ENCODE assay signal across 24 mouse cellular contexts in genomic region chr8:91188152-91188551, GRCm38 (mm10). TPM values are rescaled to one million over a fixed set of nuclear protein-coding genes. Genes with fewer than 3 reads are reported as not detected.
DNase-seq lines count a peak whose midpoint lies in the region; ATAC-seq and TF ChIP-seq lines count a peak whose summit lies in the region.
"Had no signal": no experiment of that assay in that cellular context is flagged by ENCODE, and none has a peak within 500 bp of the region (broad histone marks: within the 10 kb centered on the region; RNA-seq: fewer than 3 reads in every experiment).

No protein-coding gene starts in this region.

- 37% methylated on average over 9 of the region's 11 CpGs for WGBS in lung, postnatal 0 days

- no peak overlapping the region for H3K4me2 ChIP-seq in lung, postnatal 0 days (replicated peaks; ENCODE audit: low read depth, low read length)
- H3K4me2 ChIP-seq: embryonic facial prominence, embryonic 13.5 days; embryonic facial prominence, embryonic 15.5 days; forebrain, embryonic 12.5 days had no signal

- ATAC-seq in lung, postnatal 0 days, result peak; percentile 52
- ATAC-seq: CD4-positive, CD25-positive, alpha-beta regulatory T cell, adult 4 months; forebrain, embryonic 14.5 days; forebrain, embryonic 16.5 days had no signal

- H3K4me1 ChIP-seq in lung, postnatal 0 days (ENCODE audit: insufficient read depth, low read depth, low read length), result no peaks in the 10 kb centered on the region

- no peaks in the 10 kb centered on the region for H3K36me3 ChIP-seq in lung, postnatal 0 days (ENCODE audit: insufficient read depth, low read length)
- H3K36me3 ChIP-seq: embryonic facial prominence, embryonic 13.5 days; embryonic facial prominence, embryonic 15.5 days; forebrain, embryonic 10.5 days; forebrain, embryonic 12.5 days; G1E had no signal

- no peak overlapping the region for H3K4me3 ChIP-seq in lung, postnatal 0 days (ENCODE audit: low read depth, low read length)
- H3K4me3 ChIP-seq: embryonic facial prominence, embryonic 13.5 days; embryonic facial prominence, embryonic 15.5 days; erythroblast, embryonic 14.5 days; forebrain, embryonic 10.5 days; forebrain, embryonic 12.5 days had no signal

- TF ChIP-seq EP300 in lung, postnatal 0 days (IDR thresholded peaks at IDR 0.05), result no peak

- TF ChIP-seq CTCF in lung, postnatal 0 days (IDR thresholded peaks at IDR 0.05), result no peak

- peak; percentile 19 for DNase-seq in adrenal gland, postnatal 14 days
- DNase-seq in adrenal gland, postnatal 25 days, result no peak
- DNase-seq in lung, postnatal 0 days (ENCODE audit: low spot score), result no peak
- DNase-seq in lung, postnatal 10 days, result no peak
- peak; percentile 59 for DNase-seq in NIH3T3 (ENCODE audit: low read depth)
- DNase-seq: adrenal gland, adult 2 months; adrenal gland, postnatal 10 days; B cell, adult 2 months; cerebellum, adult 11 months; cerebellum, adult 18-20 months; cerebellum, adult 8-10 months; cerebellum, adult 9-11 months; cerebellum, postnatal 14 days; cerebellum, postnatal 36 days; embryo, embryonic 11 days had no signal

- no peak overlapping the region for H3K27ac ChIP-seq in lung, postnatal 0 days (ENCODE audit: low read length)
- H3K27ac ChIP-seq: embryonic facial prominence, embryonic 13.5 days; embryonic facial prominence, embryonic 15.5 days; forebrain, embryonic 10.5 days; forebrain, embryonic 12.5 days had no signal

- H3K9ac ChIP-seq in lung, postnatal 0 days (replicated peaks; ENCODE audit: low read depth), result no peak overlapping the region
- H3K9ac ChIP-seq: embryonic facial prominence, embryonic 13.5 days; embryonic facial prominence, embryonic 15.5 days; forebrain, embryonic 12.5 days had no signal

- H3K27me3 ChIP-seq in lung, postnatal 0 days (replicated peaks; ENCODE audit: insufficient read depth, low read length), result no peaks in the 10 kb centered on the region

- no peaks in the 10 kb centered on the region for H3K9me3 ChIP-seq in lung, postnatal 0 days (ENCODE audit: low read length)
- H3K9me3 ChIP-seq: embryonic facial prominence, embryonic 13.5 days; embryonic facial prominence, embryonic 15.5 days; forebrain, embryonic 12.5 days; G1E had no signal

RNA-seq across cellular contexts. Expression of gene Aktip, which starts 11.6 kb away (rescaled TPM):
- 33.8 and 37.0 TPM in 2 replicates for total RNA-seq in adrenal gland, postnatal 14 days (2021)
- 37.8 and 39.6 TPM in 2 replicates for total RNA-seq in adrenal gland, postnatal 25 days (2021)
- 65.1 and 65.6 TPM in 2 replicates for polyA plus RNA-seq in lung, postnatal 0 days (2015; fragmentation: Nextera tagmentation; extraction: Ambion mirVana)
- polyA plus RNA-seq: erythroblast, embryonic 14.5 days had no signal

Comparison
In these comparisons a context has a peak if more than half of its experiments do, and no peak if none do; other contexts are left out.
1. DNase-seq: peak in adrenal gland, postnatal 14 days (single experiment) and NIH3T3 (single experiment); none in adrenal gland, postnatal 25 days (single experiment), lung, postnatal 0 days (single experiment) and lung, postnatal 10 days (single experiment).